Mouse (Mus musculus): ENCODE results near the gene Ccnb1.

GRCm38 (mm10) chr13:100743346-100744035 is 42.9 kb downstream of the Ccnb1 start:
- TF ChIP-seq CTCF (IDR thresholded peaks at IDR 0.05; ENCODE audit: extremely low read depth, insufficient read length, insufficient replicate concordance, low read depth, low read length) = no peak
- TF ChIP-seq POLR2A (IDR thresholded peaks at IDR 0.05; ENCODE audit: low read depth, low read length) = no peak
